Mouse (Mus musculus): Measurements from ENCODE around the gene Klra2. TPM values are rescaled to one million over a fixed set of nuclear protein-coding genes. Genes with fewer than 3 reads are reported as not detected.

Gene Klra2
- polyA plus RNA-seq, 1 experiment = 0.08 TPM

DNA sequence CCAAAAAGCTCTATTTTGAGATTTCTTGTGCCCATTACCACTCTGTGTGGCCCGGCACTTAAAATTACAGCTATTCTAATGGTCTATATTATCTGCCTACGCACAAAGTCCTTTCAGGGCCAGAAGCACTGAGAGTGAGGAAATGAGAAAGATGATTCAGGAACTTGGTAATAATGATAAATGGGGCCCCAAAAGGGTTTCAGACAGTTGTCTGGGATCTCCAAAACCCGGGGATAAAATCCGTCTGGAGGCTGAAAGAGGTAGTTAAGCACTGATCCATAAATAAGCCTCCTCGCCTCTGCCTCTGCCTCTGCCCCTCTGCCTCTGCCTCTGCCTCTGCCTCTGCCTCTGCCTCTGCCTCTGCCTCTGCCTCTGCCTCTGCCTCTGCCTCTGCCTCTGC is 17.0 kb upstream of the Klra2 start:
- Histone ChIP-seq H3K4me3 (ENCODE audit: insufficient read depth, poor library complexity, severe bottlenecking) (no peak overlapping the region), H3K79me2 (ENCODE audit: control insufficient read depth, insufficient read depth) (no peaks in the 10 kb centered on the region), H3K27me3 (ENCODE audit: control insufficient read depth, insufficient read depth, insufficient read length) (no peaks in the 10 kb centered on the region), H3K36me3 (ENCODE audit: control insufficient read depth, insufficient read depth) (no peaks in the 10 kb centered on the region), H3ac (ENCODE audit: control insufficient read depth, insufficient read length, low read depth) (no peak overlapping the region), H3K79me3 (ENCODE audit: low read depth) (no peaks in the 10 kb centered on the region)
- TF ChIP-seq CEBPB (IDR thresholded peaks at IDR 0.05; ENCODE audit: low read depth) = no peak
- no peak for TF ChIP-seq FOSL1 (IDR thresholded peaks at IDR 0.05; ENCODE audit: insufficient read depth, low read length, poor library complexity, severe bottlenecking)
- TF ChIP-seq MYOG (IDR thresholded peaks at IDR 0.05; ENCODE audit: control insufficient read depth, extremely low read depth, insufficient read length) = no peak
- TF ChIP-seq MYOD1 (IDR thresholded peaks at IDR 0.05; ENCODE audit: control insufficient read depth, insufficient read length, low read depth) = no peak
- no peak for TF ChIP-seq MAX (IDR thresholded peaks at IDR 0.05)
- TF ChIP-seq USF1 (IDR thresholded peaks at IDR 0.05; ENCODE audit: low read depth) = no peak
- TF ChIP-seq CTCF (IDR thresholded peaks at IDR 0.05; ENCODE audit: control insufficient read depth, insufficient read depth, insufficient read length) = no peak

DNA sequence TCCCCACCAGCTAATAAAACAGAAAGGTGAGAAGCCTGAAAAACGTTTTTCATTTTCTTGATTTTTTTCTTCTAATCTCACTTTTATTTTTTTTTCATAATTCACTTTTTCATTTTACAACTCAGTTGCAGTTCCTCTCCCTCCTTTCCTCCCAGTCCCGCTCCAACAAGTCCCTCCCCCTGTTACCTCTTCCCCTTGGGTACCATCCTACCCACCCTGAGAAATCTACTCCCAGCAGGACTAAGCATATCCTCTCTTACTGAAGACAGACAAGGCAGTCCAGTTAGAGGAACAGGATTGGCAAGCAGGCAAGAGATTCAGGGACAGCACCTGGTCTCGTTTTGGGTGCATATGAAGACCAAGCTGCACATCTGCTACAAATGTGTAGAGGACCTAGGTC is 15.6 kb upstream of the Klra2 start:
- H3ac ChIP-seq (ENCODE audit: control insufficient read depth, insufficient read length, low read depth) = no peak overlapping the region
- no peak overlapping the region for H3K4me3 ChIP-seq (ENCODE audit: insufficient read depth, poor library complexity, severe bottlenecking)
- H3K36me3 ChIP-seq (ENCODE audit: control insufficient read depth, insufficient read depth) = no peaks in the 10 kb centered on the region
- H3K79me3 ChIP-seq (ENCODE audit: low read depth) = no peaks in the 10 kb centered on the region
- no peaks in the 10 kb centered on the region for H3K79me2 ChIP-seq (ENCODE audit: control insufficient read depth, insufficient read depth)
- TF ChIP-seq CEBPB (IDR thresholded peaks at IDR 0.05; ENCODE audit: low read depth) = no peak
- no peak for TF ChIP-seq MAX (IDR thresholded peaks at IDR 0.05)
- no peak for TF ChIP-seq MYOD1 (IDR thresholded peaks at IDR 0.05; ENCODE audit: control insufficient read depth, insufficient read length, low read depth)
- H3K27me3 ChIP-seq (ENCODE audit: control insufficient read depth, insufficient read depth, insufficient read length) = no peaks in the 10 kb centered on the region

DNA sequence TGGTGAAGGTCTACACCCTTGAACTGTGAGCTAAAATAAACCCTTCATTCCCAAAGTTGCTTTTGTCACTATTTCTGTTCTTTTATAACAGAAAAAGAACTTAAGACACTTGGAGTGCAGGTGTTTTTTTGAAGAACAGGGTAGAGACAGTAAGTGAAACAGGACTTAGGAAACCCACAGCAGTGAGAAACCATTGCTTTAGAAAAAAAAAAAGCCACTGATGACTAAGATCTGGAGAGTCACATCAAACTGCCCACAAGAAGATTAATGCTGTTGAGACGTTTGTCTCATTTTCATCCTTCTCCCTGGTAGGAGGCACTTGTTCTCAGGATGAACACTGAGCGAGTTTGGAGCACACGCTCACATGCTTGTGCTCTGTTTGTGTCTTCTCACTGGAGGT is 14.8 kb upstream of the Klra2 start:
- no peaks in the 10 kb centered on the region for H3K27me3 ChIP-seq (ENCODE audit: control insufficient read depth, insufficient read depth, insufficient read length)
- no peak overlapping the region for H3K4me3 ChIP-seq (ENCODE audit: insufficient read depth, poor library complexity, severe bottlenecking)
- H3ac ChIP-seq (ENCODE audit: control insufficient read depth, insufficient read length, low read depth) = no peak overlapping the region
- no peak for TF ChIP-seq CTCF (IDR thresholded peaks at IDR 0.05; ENCODE audit: control insufficient read depth, insufficient read depth, insufficient read length)
- TF ChIP-seq MYOD1 (IDR thresholded peaks at IDR 0.05; ENCODE audit: control insufficient read depth, insufficient read length, low read depth) = no peak
- no peak for TF ChIP-seq MYOG (IDR thresholded peaks at IDR 0.05; ENCODE audit: control insufficient read depth, extremely low read depth, insufficient read length)
- no peak for TF ChIP-seq FOSL1 (IDR thresholded peaks at IDR 0.05; ENCODE audit: insufficient read depth, low read length, poor library complexity, severe bottlenecking)
- no peaks in the 10 kb centered on the region for H3K79me3 ChIP-seq (ENCODE audit: low read depth)
- H3K36me3 ChIP-seq (ENCODE audit: control insufficient read depth, insufficient read depth) = no peaks in the 10 kb centered on the region
- no peaks in the 10 kb centered on the region for H3K79me2 ChIP-seq (ENCODE audit: control insufficient read depth, insufficient read depth)

DNA sequence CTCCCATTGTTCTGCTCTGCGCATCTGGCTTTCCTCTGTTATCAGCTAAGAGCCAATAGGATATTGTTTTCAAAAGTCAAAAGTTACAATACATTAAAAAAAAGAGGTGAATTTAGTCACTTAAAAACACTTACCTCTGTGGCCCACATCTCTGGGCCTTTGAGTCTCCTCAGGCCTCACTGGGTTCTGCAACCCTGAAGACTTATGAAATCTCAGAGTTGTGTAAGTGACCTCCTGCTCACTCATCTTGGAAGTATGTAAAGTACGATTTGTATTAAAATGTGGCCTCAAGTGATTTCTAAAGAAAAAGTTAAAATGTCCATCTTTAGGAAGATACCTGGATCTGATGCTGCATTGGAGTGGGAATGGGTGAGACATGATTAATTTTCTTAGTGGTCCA is 2.1 kb downstream of the Klra2 start:
- no peaks in the 10 kb centered on the region for H3K79me3 ChIP-seq (ENCODE audit: low read depth)
- TF ChIP-seq USF1 (IDR thresholded peaks at IDR 0.05; ENCODE audit: low read depth) = no peak
- no peak for TF ChIP-seq MYOG (IDR thresholded peaks at IDR 0.05; ENCODE audit: control insufficient read depth, extremely low read depth, insufficient read length)
- no peak for TF ChIP-seq FOSL1 (IDR thresholded peaks at IDR 0.05; ENCODE audit: insufficient read depth, low read length, poor library complexity, severe bottlenecking)

More for the DNA sequence above, 2.1 kb downstream of the Klra2 start:
- H3K36me3 ChIP-seq (ENCODE audit: control insufficient read depth, insufficient read depth) = no peaks in the 10 kb centered on the region
- no peak overlapping the region for H3K4me3 ChIP-seq (ENCODE audit: insufficient read depth, poor library complexity, severe bottlenecking)
- no peaks in the 10 kb centered on the region for H3K27me3 ChIP-seq (ENCODE audit: control insufficient read depth, insufficient read depth, insufficient read length)
- no peaks in the 10 kb centered on the region for H3K79me2 ChIP-seq (ENCODE audit: control insufficient read depth, insufficient read depth)
- no peak overlapping the region for H3ac ChIP-seq (ENCODE audit: control insufficient read depth, insufficient read length, low read depth)

Other genes starting within 250 kb of the Klra2 start
- 44.1 TPM for gene Magohb, start 45.9 kb upstream of the Klra2 start, polyA plus RNA-seq (2012; fragmentation: generic; extraction: Trizol)
- 0.27 TPM for gene Styk1, start 106.2 kb upstream of the Klra2 start, polyA plus RNA-seq (2012; fragmentation: generic; extraction: Trizol)
- 338 TPM for gene Ybx3, start 141.1 kb upstream of the Klra2 start, polyA plus RNA-seq (2012; fragmentation: generic; extraction: Trizol)
- gene 5430401F13Rik, start 239.0 kb upstream of the Klra2 start, polyA plus RNA-seq (2012; fragmentation: generic; extraction: Trizol) = not detected
- not detected for gene Gm6619, start 239.0 kb upstream of the Klra2 start, polyA plus RNA-seq (2012; fragmentation: generic; extraction: Trizol)